Mouse (Mus musculus) neural tube, embryonic 13.5 days (tissue): ENCODE measurements around the gene Fxr2. TPM values are rescaled to one million over a fixed set of nuclear protein-coding genes. Genes with fewer than 3 reads are reported as not detected.
"Not testable (repeated sequence)": the region's sequence is repeated elsewhere in the genome, so short reads cannot be mapped to it uniquely, and the experiment has no call there.

Experiments used
- ATAC-seq: fragments of 200-750 bp; cut with Nextera tagmentation; 2 replicates; pipeline ENCODE4 v1.8.0; 2017; ENCODE audit warnings: low read depth, mild to moderate bottlenecking, moderate TSS enrichment, moderate library complexity
- H3K27ac ChIP-seq: fragments of 300-500 bp; sonication (generic); replicated peaks from 2 replicates; pipeline ENCODE4 v1.5.1; 2015; ENCODE audit warnings: moderate library complexity, mild to moderate bottlenecking, inconsistent platforms
- H3K27me3 ChIP-seq: fragments of 300-500 bp; sonication (generic); 2 replicates; pipeline ENCODE4 v1.6.1; 2015; ENCODE audit warnings: mild to moderate bottlenecking, inconsistent platforms
- H3K36me3 ChIP-seq: fragments of 300-500 bp; sonication (generic); 2 replicates; pipeline ENCODE4 v1.6.1; 2015; ENCODE audit warnings: mild to moderate bottlenecking, inconsistent platforms
- H3K4me1 ChIP-seq: fragments of 300-500 bp; sonication (generic); replicated peaks from 2 replicates; pipeline ENCODE4 v1.6.1; 2015; ENCODE audit warnings: inconsistent platforms
- H3K4me2 ChIP-seq: fragments of 300-500 bp; sonication (generic); 2 replicates; pipeline ENCODE4 v1.6.1; 2015; ENCODE audit warnings: inconsistent platforms, mild to moderate bottlenecking, moderate library complexity
- H3K4me3 ChIP-seq: fragments of 300-500 bp; sonication (generic); 2 replicates; pipeline ENCODE4 v1.5.1; 2015; ENCODE audit warnings: mild to moderate bottlenecking, inconsistent platforms
- H3K9ac ChIP-seq: fragments of 300-500 bp; sonication (generic); 2 replicates; pipeline ENCODE4 v1.6.1; 2015; ENCODE audit warnings: moderate library complexity, mild to moderate bottlenecking, inconsistent platforms
- H3K9me3 ChIP-seq: fragments of 300-500 bp; sonication (generic); 2 replicates; pipeline ENCODE4 v1.6.1; 2016; ENCODE audit warnings: inconsistent platforms
- WGBS: fragments of 180-500 bp; shearing (Covaris S2); methylation state at CpG from one replicate; pipeline ENCODE4 v1.1.7; 2015; 5-methylcytosine and 5-hydroxymethylcytosine counted together
- polyA plus RNA-seq: library from polyadenylated mRNA; unstranded; fragments of >200 nt; fragmentation: Nextera tagmentation; extraction: Ambion mirVana; gene quantifications from 2 replicates; pipeline ENCODE4 v1.2.1, GENCODE M21; 2015

Fxr2 gene
- polyA plus RNA-seq, 1 experiment from 2014 or later, result 55.1 TPM

GRCm38 (mm10) chr11:69689891-69690290 is 57.1 kb downstream of the Fxr2 start:
- ATAC-seq, result no peak

DNA sequence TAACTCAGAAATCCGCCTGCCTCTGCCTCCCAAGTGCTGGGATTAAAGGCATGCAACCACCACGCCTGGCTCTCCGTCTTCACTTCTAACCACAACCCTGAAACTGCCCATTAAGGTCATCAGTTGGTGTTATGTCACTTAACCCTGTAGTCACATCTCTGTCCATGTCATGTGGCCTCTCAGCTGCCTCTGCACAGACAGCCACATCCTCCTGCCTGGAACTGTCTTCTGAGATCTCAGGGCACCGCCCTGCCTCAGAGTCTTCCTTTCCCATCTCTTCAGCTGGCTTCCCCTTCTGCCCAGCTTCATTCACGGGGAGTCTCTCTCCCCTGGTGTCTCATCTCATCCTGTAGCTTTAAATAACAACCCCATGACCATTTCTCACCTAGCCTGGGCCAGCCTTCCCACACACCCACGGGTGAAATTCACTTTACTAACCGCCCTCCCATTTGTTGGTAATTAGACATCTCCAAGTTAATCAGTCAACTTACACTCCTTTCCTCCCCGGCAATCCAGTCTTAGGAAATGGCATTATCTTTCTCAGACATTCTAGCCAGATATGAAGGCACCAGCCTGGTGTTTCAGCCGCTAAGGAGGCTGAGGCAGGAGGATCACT is 59.5 kb downstream of the Fxr2 start:
- no peak overlapping the region for H3K9ac ChIP-seq
- H3K9me3 ChIP-seq, result no peaks in the 10 kb centered on the region
- H3K4me1 ChIP-seq, result peaks cover 12% of the 10 kb centered on the region
- ATAC-seq, result no peak
- H3K27me3 ChIP-seq, result no peaks in the 10 kb centered on the region
- WGBS, result 74% methylated on average over 9 of the region's 9 CpGs
- H3K4me2 ChIP-seq, result no peak overlapping the region
- H3K4me3 ChIP-seq, result no peak overlapping the region
- H3K27ac ChIP-seq, result no peak overlapping the region
- no peaks in the 10 kb centered on the region for H3K36me3 ChIP-seq

More at GRCm38 (mm10) chr11:69689891-69690290, 57.1 kb downstream of the Fxr2 start:
- Histone ChIP-seq H3K36me3 (no peaks in the 10 kb centered on the region), H3K4me3 (no peak overlapping the region), H3K4me2 (no peak overlapping the region), H3K4me1 (peaks cover 15% of the 10 kb centered on the region; the same call in 1 of the 2 replicates), H3K27me3 (no peaks in the 10 kb centered on the region), H3K27ac (no peak overlapping the region), H3K9me3 (no peaks in the 10 kb centered on the region), H3K9ac (no peak overlapping the region)
- WGBS, result 96% methylated on average over 1 of the region's 1 CpGs

- no peaks in the 10 kb centered on the region for H3K9me3 ChIP-seq
- H3K27ac ChIP-seq, result no peak overlapping the region
- H3K4me1 ChIP-seq, result peaks cover 12% of the 10 kb centered on the region
- ATAC-seq, result no peak
- H3K9ac ChIP-seq, result no peak overlapping the region
- no peak overlapping the region for H3K4me3 ChIP-seq
- H3K27me3 ChIP-seq, result no peaks in the 10 kb centered on the region
- 86% methylated on average over 6 of the region's 6 CpGs for WGBS
- no peaks in the 10 kb centered on the region for H3K36me3 ChIP-seq
- H3K4me2 ChIP-seq, result no peak overlapping the region
Measured at GRCm38 (mm10) chr11:69692863-69693262, 60.1 kb downstream of the Fxr2 start.

- Histone ChIP-seq H3K4me2 (no peak overlapping the region), H3K4me3 (no peak overlapping the region), H3K4me1 (peaks cover 12% of the 10 kb centered on the region), H3K27ac (no peak overlapping the region), H3K27me3 (no peaks in the 10 kb centered on the region), H3K36me3 (no peaks in the 10 kb centered on the region), H3K9ac (no peak overlapping the region), H3K9me3 (no peaks in the 10 kb centered on the region)
- WGBS, result 68% methylated on average over 11 of the region's 11 CpGs
- ATAC-seq, result no peak
Measured at GRCm38 (mm10) chr11:69693421-69693965, 60.7 kb downstream of the Fxr2 start.

GRCm38 (mm10) chr11:69695046-69695360 is 62.2 kb downstream of the Fxr2 start:
- Histone ChIP-seq H3K27ac (peak overlapping the region; percentile 20; the same call in 1 of the 2 replicates), H3K4me1 (peaks cover 12% of the 10 kb centered on the region), H3K9ac (peak overlapping the region; percentile 85), H3K27me3 (no peaks in the 10 kb centered on the region), H3K4me2 (peak overlapping the region; percentile 79), H3K36me3 (no peaks in the 10 kb centered on the region), H3K4me3 (peak overlapping the region; percentile 43), H3K9me3 (no peaks in the 10 kb centered on the region)
- ATAC-seq, result peak; percentile 36; the same call in 1 of the 2 replicates
- 29% methylated on average over 6 of the region's 6 CpGs for WGBS

GRCm38 (mm10) chr11:69695361-69696181 is 62.8 kb downstream of the Fxr2 start, which contains the start of the genes Tnfsf12 and Tnfsfm13:
Tnfsf12 (minus strand) TSS chr11:69695849.
Tnfsfm13 (minus strand) TSS chr11:69696098.
- Histone ChIP-seq H3K4me3 (peak within 1 kb of the TSS; percentile 43), H3K9me3 (no peaks in the 10 kb centered on the region), H3K27ac (peak within 1 kb of the TSS; percentile 20), H3K4me1 (peaks cover 12% of the 10 kb centered on the region), H3K36me3 (no peaks in the 10 kb centered on the region), H3K9ac (peak within 1 kb of the TSS; percentile 85), H3K27me3 (no peaks in the 10 kb centered on the region), H3K4me2 (peak within 1 kb of the TSS; percentile 79)
- 2% methylated on average over 41 of the region's 41 CpGs for whole genome bisulfite sequencing
- ATAC-seq, result peak; percentile 74

- WGBS, result 88% methylated on average over 3 of the region's 3 CpGs
- no peak overlapping the region for H3K27ac ChIP-seq
- no peaks in the 10 kb centered on the region for H3K9me3 ChIP-seq
- H3K4me2 ChIP-seq, result no peak overlapping the region
- H3K36me3 ChIP-seq, result no peaks in the 10 kb centered on the region
- no peak overlapping the region for H3K4me3 ChIP-seq
- H3K4me1 ChIP-seq, result peaks cover 12% of the 10 kb centered on the region
- ATAC-seq, result no peak
- H3K9ac ChIP-seq, result no peak overlapping the region
- no peaks in the 10 kb centered on the region for H3K27me3 ChIP-seq
Measured at GRCm38 (mm10) chr11:69697396-69697795, 64.6 kb downstream of the Fxr2 start.

- Histone ChIP-seq H3K4me1 (peaks cover 12% of the 10 kb centered on the region), H3K4me2 (no peak overlapping the region), H3K9ac (no peak overlapping the region), H3K36me3 (no peaks in the 10 kb centered on the region), H3K4me3 (no peak overlapping the region), H3K27me3 (no peaks in the 10 kb centered on the region), H3K9me3 (no peaks in the 10 kb centered on the region), H3K27ac (no peak overlapping the region)
- ATAC-seq, result no peak
- WGBS, result 72% methylated on average over 5 of the region's 5 CpGs
Measured at GRCm38 (mm10) chr11:69698574-69698973, 65.8 kb downstream of the Fxr2 start.

- no peak for ATAC-seq
- no peaks in the 10 kb centered on the region for H3K36me3 ChIP-seq
Measured at GRCm38 (mm10) chr11:69699595-69699994, 66.8 kb downstream of the Fxr2 start.

DNA sequence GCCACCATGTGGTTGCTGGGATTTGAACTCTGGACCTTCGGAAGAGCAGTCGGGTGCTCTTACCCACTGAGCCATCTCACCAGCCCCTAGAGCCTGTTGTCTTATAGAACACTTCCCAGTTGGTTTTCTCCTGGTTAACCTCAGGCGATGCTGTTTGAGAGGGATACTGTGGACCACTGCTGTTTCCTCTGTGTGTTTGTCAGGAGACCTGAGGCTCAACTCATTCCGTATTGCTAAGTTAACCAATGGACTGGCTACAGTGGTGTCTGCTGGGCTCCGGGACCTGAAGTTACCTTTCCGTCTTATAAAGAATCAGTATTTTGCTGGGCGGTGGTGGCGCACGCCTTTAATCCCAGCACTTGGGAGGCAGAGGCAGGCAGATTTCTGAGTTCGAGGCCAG is 70.1 kb downstream of the Fxr2 start:
- H3K27me3 ChIP-seq, H3K4me2 ChIP-seq, H3K4me3 ChIP-seq, H3K36me3 ChIP-seq, H3K4me1 ChIP-seq, ATAC-seq, H3K9me3 ChIP-seq, H3K9ac ChIP-seq, H3K27ac ChIP-seq: not testable (repeated sequence)
- 95% methylated on average over 10 of the region's 10 CpGs for WGBS

More at GRCm38 (mm10) chr11:69699595-69699994, 66.8 kb downstream of the Fxr2 start:
- H3K27ac ChIP-seq, result no peak overlapping the region
- no peak overlapping the region for H3K9ac ChIP-seq
- H3K4me2 ChIP-seq, result no peak overlapping the region
- H3K4me1 ChIP-seq, result peaks cover 12% of the 10 kb centered on the region
- H3K9me3 ChIP-seq, result no peaks in the 10 kb centered on the region
- H3K4me3 ChIP-seq, result no peak overlapping the region
- H3K27me3 ChIP-seq, result no peaks in the 10 kb centered on the region
- WGBS, result 83% methylated on average over 1 of the region's 1 CpGs
